Mouse (Mus musculus) CH12.LX (cell line): ENCODE data around the gene H2-DMb2. TPM values are rescaled to one million over a fixed set of nuclear protein-coding genes. Genes with fewer than 3 reads are reported as not detected.

ENCODE experiments used
- DNase-seq: peaks from one replicate; pipeline ENCODE4 v3.0.0-alpha.2; 2013; ENCODE audit errors: extremely low read depth
- H3K27ac ChIP-seq: 2 replicates; pipeline ENCODE4 v1.5.1; 2012; ENCODE audit warnings: low read depth, mild to moderate bottlenecking, control low read depth, moderate library complexity; ENCODE audit not compliant: insufficient read depth
- H3K27me3 ChIP-seq: replicated peaks from 2 replicates; pipeline ENCODE3; 2012; ENCODE audit warnings: inconsistent platforms
- H3K36me3 ChIP-seq, 2 experiments: replicated peaks in 1 of 2; 2 replicates each; pipeline versions ENCODE3 to v1.6.1; 2012; ENCODE audit warnings: inconsistent platforms in 1 of 2, low read length in 1 of 2, mild to moderate bottlenecking in 1 of 2, mixed read lengths in 1 of 2, moderate library complexity in 1 of 2; ENCODE audit not compliant: control insufficient read depth in 1 of 2, insufficient read depth in 1 of 2
- H3K4me1 ChIP-seq, 2 experiments: 2 replicates each; pipeline ENCODE4 v1.6.1; 2012; ENCODE audit warnings: inconsistent platforms in 1 of 2, moderate library complexity in 1 of 2; ENCODE audit not compliant: insufficient read depth in 2 of 2, control insufficient read depth in 1 of 2
- H3K4me2 ChIP-seq: 2 replicates; pipeline ENCODE4 v1.6.1; 2012; ENCODE audit warnings: low read depth, mild to moderate bottlenecking, control low read depth; ENCODE audit not compliant: poor library complexity, insufficient read depth, severe bottlenecking
- H3K4me3 ChIP-seq, 3 experiments: fragments of 150-350 bp in 1 of 3; sonication (generic) in 1 of 3; replicated peaks in 1 of 3; 2 replicates each; pipeline versions ENCODE3 to v1.5.1; 2011 to 2012; ENCODE audit warnings: low read depth in 2 of 3, low read length in 2 of 3, mild to moderate bottlenecking in 2 of 3, moderate library complexity in 2 of 3, control low read depth in 1 of 3, improper control_type of control experiment in 1 of 3, inconsistent platforms in 1 of 3, mixed read lengths in 1 of 3; ENCODE audit not compliant: poor library complexity in 1 of 3
- H3K79me2 ChIP-seq: replicated peaks from 2 replicates; pipeline ENCODE4 v1.6.1; 2012; ENCODE audit warnings: mild to moderate bottlenecking, moderate library complexity; ENCODE audit not compliant: control insufficient read depth, poor library complexity, insufficient read depth, severe bottlenecking; ENCODE audit errors: extremely low read depth
- H3K9ac ChIP-seq: 2 replicates; pipeline ENCODE4 v1.6.1; 2012; ENCODE audit warnings: low read depth, mild to moderate bottlenecking, control low read depth, moderate library complexity; ENCODE audit not compliant: insufficient read depth
- H3K9me3 ChIP-seq: replicated peaks from 2 replicates; pipeline ENCODE3; 2012; ENCODE audit warnings: low read length, inconsistent platforms, mixed read lengths
- CHD2 ChIP-seq: IDR thresholded peaks from 2 replicates; pipeline ENCODE4 v1.6.1; 2011; ENCODE audit warnings: low read length, improper control_type of control experiment
- ELF1 ChIP-seq: IDR thresholded peaks from 2 replicates; pipeline ENCODE4 v1.6.1; 2014; ENCODE audit warnings: low read depth, mild to moderate bottlenecking, inconsistent platforms, low read length, improper control_type of control experiment
- EP300 ChIP-seq: IDR thresholded peaks from 2 replicates; pipeline ENCODE4 v1.6.1; 2011; ENCODE audit warnings: low read length, improper control_type of control experiment
- ETS1 ChIP-seq: conservative IDR thresholded peaks from 2 replicates; pipeline ENCODE4 v1.6.1; 2012; ENCODE audit warnings: low read depth, mild to moderate bottlenecking, inconsistent platforms, low read length, improper control_type of control experiment, moderate library complexity
- GABPA ChIP-seq: IDR thresholded peaks from 2 replicates; pipeline ENCODE4 v1.6.1; 2012; ENCODE audit warnings: low read depth, low read length, improper control_type of control experiment, inconsistent platforms; ENCODE audit not compliant: insufficient replicate concordance
- HCFC1 ChIP-seq: IDR thresholded peaks from 2 replicates; pipeline ENCODE4 v1.6.1; 2012; ENCODE audit warnings: low read depth, mild to moderate bottlenecking, inconsistent platforms, low read length, improper control_type of control experiment
- JUN ChIP-seq: IDR thresholded peaks from 2 replicates; pipeline ENCODE4 v1.6.1; 2011; ENCODE audit warnings: low read depth, mild to moderate bottlenecking, low read length, improper control_type of control experiment, moderate library complexity; ENCODE audit not compliant: insufficient read depth
- JUND ChIP-seq: conservative IDR thresholded peaks from 2 replicates; pipeline ENCODE4 v1.6.1; 2011; ENCODE audit warnings: low read depth, low read length, improper control_type of control experiment
- MAX ChIP-seq: IDR thresholded peaks from 2 replicates; pipeline ENCODE4 v1.6.1; 2011; ENCODE audit warnings: low read length, improper control_type of control experiment
- MYC ChIP-seq: IDR thresholded peaks from 2 replicates; pipeline ENCODE4 v1.6.1; 2011; ENCODE audit warnings: low read depth, mild to moderate bottlenecking, improper control_type of control experiment, low read length
- NRF1 ChIP-seq: IDR thresholded peaks from 2 replicates; pipeline ENCODE4 v1.6.1; 2014; ENCODE audit warnings: low read depth, mild to moderate bottlenecking, inconsistent platforms, low read length, improper control_type of control experiment, moderate library complexity
- POLR2A ChIP-seq: IDR thresholded peaks from 2 replicates; pipeline ENCODE4 v1.6.1; 2011; ENCODE audit warnings: low read depth, mild to moderate bottlenecking, improper control_type of control experiment, low read length
- POLR2AphosphoS2 ChIP-seq: IDR thresholded peaks from 2 replicates; pipeline ENCODE4 v1.6.1; 2011; ENCODE audit warnings: low read depth, low read length, improper control_type of control experiment
- RAD21 ChIP-seq: IDR thresholded peaks from 2 replicates; pipeline ENCODE4 v1.6.1; 2011; ENCODE audit warnings: low read depth, mild to moderate bottlenecking, low read length, improper control_type of control experiment, moderate library complexity
- SMC3 ChIP-seq: IDR thresholded peaks from 2 replicates; pipeline ENCODE4 v1.6.1; 2011; ENCODE audit warnings: low read depth, low read length, improper control_type of control experiment
- TBP ChIP-seq: conservative IDR thresholded peaks from 2 replicates; pipeline ENCODE4 v1.6.1; 2011; ENCODE audit warnings: low read depth, low read length, improper control_type of control experiment
- USF1 ChIP-seq: IDR thresholded peaks from 2 replicates; pipeline ENCODE4 v1.6.1; 2014; ENCODE audit warnings: low read depth, mild to moderate bottlenecking, inconsistent platforms, low read length, improper control_type of control experiment
- USF2 ChIP-seq: conservative IDR thresholded peaks from 2 replicates; pipeline ENCODE4 v1.6.1; 2011; ENCODE audit warnings: low read depth, low read length, improper control_type of control experiment
- ZC3H11A ChIP-seq: IDR thresholded peaks from 2 replicates; pipeline ENCODE4 v1.6.1; 2012; ENCODE audit warnings: low read depth, mild to moderate bottlenecking, inconsistent platforms, low read length, improper control_type of control experiment
- ZKSCAN1 ChIP-seq: IDR thresholded peaks from 2 replicates; pipeline ENCODE4 v1.6.1; 2012; ENCODE audit warnings: low read depth, inconsistent platforms, low read length, improper control_type of control experiment, borderline replicate concordance
- ZNF384 ChIP-seq: IDR thresholded peaks from 2 replicates; pipeline ENCODE4 v1.6.1; 2012; ENCODE audit warnings: low read depth, low read length, improper control_type of control experiment, inconsistent platforms
- dilution Hi-C: fragments of 300-500 bp; cut with MboI; formaldehyde crosslinking; loops from 2 replicates; pipeline ENCODE4 v1.14.3; 2020; ENCODE audit warnings: low sequenced_read_pairs; ENCODE audit not compliant: extremely low pct_unique_long_range_greater_than_20kb, extremely low pct_ligation_motif_present
- in situ Hi-C: fragments of 300-500 bp; cut with MboI; formaldehyde crosslinking; loops from 3 replicates; pipeline ENCODE4 v1.14.3; 2019; ENCODE audit warnings: low sequenced_read_pairs, low pct_ligation_motif_present, low pct_unique_long_range_greater_than_20kb, mixed read lengths
- polyA plus RNA-seq: library from polyadenylated mRNA; unstranded; fragments of >175 nt; gene quantifications from 2 replicates; pipeline ENCODE4 v1.2.1, GENCODE M21; 2012; ENCODE audit warnings: low read depth; ENCODE audit not compliant: insufficient read length
- total RNA-seq, 2 experiments: library from RNA; depleted of rRNA; stranded (reverse); fragments of 300-350 nt in 1 of 2; fragments of >200 nt in 1 of 2; gene quantifications; 2 replicates each; pipeline ENCODE4 v1.2.3; 2012 to 2014

H2-DMb2 gene
- total and polyA plus RNA-seq, 3 experiments, result 107 to 199 (median 175) TPM

DNA sequence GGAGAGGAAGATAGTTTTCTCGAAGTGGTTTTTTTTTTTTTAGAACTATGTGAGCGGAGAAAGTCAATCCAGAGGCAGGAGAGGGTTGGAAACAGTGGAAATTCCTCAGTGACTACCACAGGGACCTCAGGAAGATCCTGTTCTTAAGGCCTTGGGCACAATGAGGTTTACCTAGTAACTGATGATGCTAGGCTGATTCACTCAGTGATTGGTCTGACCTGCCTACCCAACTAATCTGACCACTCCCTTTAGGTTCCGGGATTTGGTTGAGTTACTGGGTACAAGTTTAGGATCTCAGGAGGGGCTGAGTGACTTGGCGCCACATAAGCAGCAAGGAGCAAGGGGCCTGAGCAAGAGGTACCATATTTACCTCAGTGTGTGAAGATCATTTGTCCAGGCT is 9.8 kb downstream of the H2-DMb2 start, which contains the start of gene H2-DMb1:
H2-DMb1 (plus strand) TSS at position 150 of the 400 bp plus-strand sequence.
- dilution Hi-C loops, result no loop called here
- Histone ChIP-seq H3K27me3 (no peaks in the 10 kb centered on the region), H3K9me3 (no peaks in the 10 kb centered on the region), H3K27ac (no peak within 1 kb of the TSS), H3K4me2 (no peak within 1 kb of the TSS), H3K4me1 (peaks cover 2 to 17% of the 10 kb centered on the region in 2 experiments; a peak in 3 of 4 replicates), H3K36me3 (peaks cover 5 to 30% of the 10 kb centered on the region in 2 experiments), H3K4me3 (peak within 1 kb of the TSS in 2 of 3 experiments; percentile 37 to 44)
- in situ Hi-C loops, result no loop called here
- TF ChIP-seq ELF1, result peak; percentile 65
- TF ChIP-seq HCFC1, result 0 out of 2 replicates have a peak, but pooled peaks have one; percentile 12
- no peak for TF ChIP-seq JUND
- peak; percentile 40 for TF ChIP-seq NRF1
- TF ChIP-seq MAX, result no peak
- TF ChIP-seq USF1, result no peak
- no peak for TF ChIP-seq JUN
- 0 out of 2 replicates have a peak, but pooled peaks have one; percentile 34 for TF ChIP-seq MYC
- peak; percentile 98 for TF ChIP-seq CHD2
- TF ChIP-seq ZNF384, result no peak
- no peak for TF ChIP-seq GABPA
- peak; percentile 15; the same call in 1 of the 2 replicates for TF ChIP-seq ZKSCAN1
- 0 out of 2 replicates have a peak, but pooled peaks have one; percentile 30 for TF ChIP-seq TBP
- TF ChIP-seq, all 38 proteins: peak for 7
- no peaks in the 10 kb centered on the region for H3K79me2 ChIP-seq
- peak; percentile 94 for DNase-seq
- H3K9ac ChIP-seq, result no peak within 1 kb of the TSS

DNA sequence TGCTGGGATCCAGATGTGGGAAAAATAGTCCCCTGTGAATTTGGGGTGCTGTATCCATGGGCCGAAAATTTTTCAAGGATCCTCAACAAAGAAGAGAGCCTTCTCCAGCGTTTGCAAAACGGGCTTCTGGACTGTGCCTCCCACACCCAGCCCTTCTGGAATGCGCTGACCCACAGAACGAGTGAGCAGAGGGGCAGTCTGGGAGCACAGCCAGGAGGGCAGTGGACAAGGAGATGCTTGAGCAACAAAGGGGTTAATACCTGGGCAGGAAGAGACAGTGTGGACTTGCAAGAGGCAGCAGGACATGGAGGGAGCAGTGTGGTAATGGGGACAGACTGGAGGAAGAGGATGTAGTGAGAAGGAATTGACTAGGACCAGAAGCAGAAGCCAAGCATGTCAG is 12.4 kb downstream of the H2-DMb2 start:
- in situ Hi-C loops (no loop called here), dilution Hi-C loops (no loop called here)
- Histone ChIP-seq H3K27me3 (no peaks in the 10 kb centered on the region), H3K4me2 (no peak overlapping the region), H3K4me1 (peaks cover 0 to 13% of the 10 kb centered on the region in 2 experiments; a peak in 2 of 4 replicates), H3K9ac (no peak overlapping the region), H3K27ac (no peak overlapping the region), H3K36me3 (peaks cover 8 to 40% of the 10 kb centered on the region in 2 experiments), H3K4me3 (no peak overlapping the region), H3K79me2 (no peaks in the 10 kb centered on the region), H3K9me3 (no peaks in the 10 kb centered on the region)
- TF ChIP-seq EP300 (no peak), POLR2A (no peak), SMC3 (no peak), TBP (no peak), POLR2AphosphoS2 (no peak), RAD21 (no peak), NRF1 (no peak), ZC3H11A (no peak), ZNF384 (no peak), ETS1 (no peak), ZKSCAN1 (no peak), MAX (no peak), GABPA (no peak), CHD2 (no peak), USF2 (no peak)
- DNase-seq, result no peak
